Mouse (Mus musculus) left cerebral cortex, postnatal 36 days (tissue): ENCODE measurements around the gene Fam187b. TPM values are rescaled to one million over a fixed set of nuclear protein-coding genes. Genes with fewer than 3 reads are reported as not detected.

Source experiments
- total RNA-seq, 2 experiments: library from RNA; stranded (reverse); gene quantifications; 2 replicates each; pipeline ENCODE4 v1.2.3; 2021

Fam187b gene
- total RNA-seq, 2 experiments from 2014 or later, result not detected

Other genes with a start within 250 kb of the Fam187b start
- gene Tmem147, start 244.2 kb upstream of the Fam187b start, total RNA-seq, result 100 to 1,000 TPM; 114 to 115 TPM
- gene Gapdhs, start 230.1 kb upstream of the Fam187b start, total RNA-seq, result under 1 TPM in 1 of 2 experiments, not detected in 1; 0.35 TPM
- 1 to 10 TPM; 5.5 to 7.9 TPM for gene Sbsn, start 222.3 kb upstream of the Fam187b start, total RNA-seq
- gene Dmkn, start 210.0 kb upstream of the Fam187b start, total RNA-seq, result 1 to 10 TPM; 2.6 to 3.6 TPM
- not detected for gene Krtdap, start 185.9 kb upstream of the Fam187b start, total RNA-seq
- not detected for gene Ffar2, start 150.0 kb upstream of the Fam187b start, total RNA-seq
- gene Ffar3, start 117.6 kb upstream of the Fam187b start, total RNA-seq, result not detected
- not detected for gene Ffar1, start 112.2 kb upstream of the Fam187b start, total RNA-seq
- not detected for gene Cd22, start 93.4 kb upstream of the Fam187b start, total RNA-seq
- 100 to 1,000 TPM; 137 to 247 TPM for gene Mag, start 58.9 kb upstream of the Fam187b start, total RNA-seq
- not detected for gene Hamp2, start 49.1 kb upstream of the Fam187b start, total RNA-seq
- not detected for gene Hamp, start 29.8 kb upstream of the Fam187b start, total RNA-seq
- gene Usf2, start 17.0 kb upstream of the Fam187b start, total RNA-seq, result 100 to 1,000 TPM; 135 to 147 TPM
- 1 to 10 TPM; 7.0 to 9.8 TPM for gene Lsr, start 326 bp upstream of the Fam187b start, total RNA-seq
- 10 to 100 TPM; 19.8 to 39.0 TPM for gene Fxyd5, start 68.7 kb downstream of the Fam187b start, total RNA-seq
- gene Fxyd7, start 77.7 kb downstream of the Fam187b start, total RNA-seq, result 100 to 1,000 TPM; 184 to 245 TPM
- gene Fxyd1, start 83.4 kb downstream of the Fam187b start, total RNA-seq, result 10 to 100 TPM; 75.9 to 86.2 TPM
- gene Lgi4, start 85.6 kb downstream of the Fam187b start, total RNA-seq, result 10 to 100 TPM; 27.4 to 28.7 TPM
- not detected for gene Fxyd3, start 102.9 kb downstream of the Fam187b start, total RNA-seq
- gene Hpn, start 141.5 kb downstream of the Fam187b start, total RNA-seq, result 1 to 10 TPM; 2.1 to 4.5 TPM
- 100 to 1,000 TPM; 640 to 844 TPM for gene Scn1b, start 153.2 kb downstream of the Fam187b start, total RNA-seq
- gene Gramd1a, start 182.1 kb downstream of the Fam187b start, total RNA-seq, result 100 to 1,000 TPM in 1 of 2 experiments, 10 to 100 TPM in 1; 94.0 to 120 TPM